27 mouse cellular contexts compared by ENCODE assay signal in genomic region chr1:63965446-63965845, GRCm38 (mm10).
DNase-seq lines count a peak whose midpoint lies in the region; ATAC-seq and TF ChIP-seq lines count a peak whose summit lies in the region.
"Had no signal": no experiment of that assay in that cellular context is flagged by ENCODE, and none has a peak within 500 bp of the region (broad histone marks: within the 10 kb centered on the region; RNA-seq: fewer than 3 reads in every experiment).

No protein-coding gene starts in this region.

- no peak for TF ChIP-seq POLR2A in cortical plate, adult 2 months (IDR thresholded peaks at IDR 0.05; ENCODE audit: extremely low read depth, insufficient read depth, low read length)

- no peak for TF ChIP-seq CTCF in forebrain, postnatal 0 days (IDR thresholded peaks at IDR 0.05; ENCODE audit: low read depth)
- no peak for TF ChIP-seq CTCF in left cerebral cortex, adult 2 months (IDR thresholded peaks at IDR 0.05)
- no peak for TF ChIP-seq CTCF in cortical plate, adult 2 months (IDR thresholded peaks at IDR 0.05; ENCODE audit: extremely low read depth, insufficient read depth, low read length)

- peak overlapping the region; percentile 54; the same call in 1 of the 2 replicates for H3K27ac ChIP-seq in forebrain, postnatal 0 days (ENCODE audit: low read depth, low read length)
- no peak overlapping the region for H3K27ac ChIP-seq in forebrain, embryonic 11.5 days (ENCODE audit: low read depth, low read length)
- H3K27ac ChIP-seq in left cerebral cortex, adult 2 months, result peak overlapping the region; percentile 55; the same call in 1 of the 2 replicates
- H3K27ac ChIP-seq in cortical plate, adult 2 months (ENCODE audit: insufficient read depth, low read length), result peak overlapping the region; percentile 71
- H3K27ac ChIP-seq: embryonic facial prominence, embryonic 13.5 days; embryonic facial prominence, embryonic 15.5 days; forebrain, embryonic 10.5 days; forebrain, embryonic 13.5 days; forebrain, embryonic 15.5 days had no signal

- no peak overlapping the region for H3K9ac ChIP-seq in forebrain, postnatal 0 days
- H3K9ac ChIP-seq in forebrain, embryonic 11.5 days (ENCODE audit: low read length), result no peak overlapping the region
- H3K9ac ChIP-seq: embryonic facial prominence, embryonic 13.5 days; embryonic facial prominence, embryonic 15.5 days; forebrain, embryonic 13.5 days; forebrain, embryonic 15.5 days had no signal

- no peaks in the 10 kb centered on the region for H3K36me3 ChIP-seq in forebrain, postnatal 0 days (ENCODE audit: insufficient read depth)
- no peaks in the 10 kb centered on the region for H3K36me3 ChIP-seq in forebrain, embryonic 11.5 days (ENCODE audit: control insufficient read depth, insufficient read depth, low read length)
- H3K36me3 ChIP-seq: embryonic facial prominence, embryonic 13.5 days; embryonic facial prominence, embryonic 15.5 days; forebrain, embryonic 10.5 days; forebrain, embryonic 15.5 days; G1E had no signal

- no peaks in the 10 kb centered on the region for H3K9me3 ChIP-seq in forebrain, postnatal 0 days (ENCODE audit: low read length)
- no peaks in the 10 kb centered on the region for H3K9me3 ChIP-seq in forebrain, embryonic 11.5 days (ENCODE audit: control insufficient read depth, low read length)
- H3K9me3 ChIP-seq: embryonic facial prominence, embryonic 13.5 days; embryonic facial prominence, embryonic 15.5 days; forebrain, embryonic 10.5 days; forebrain, embryonic 13.5 days; forebrain, embryonic 15.5 days; G1E had no signal

- H3K4me2 ChIP-seq in forebrain, postnatal 0 days (ENCODE audit: low read depth), result no peak overlapping the region
- no peak overlapping the region for H3K4me2 ChIP-seq in forebrain, embryonic 11.5 days (ENCODE audit: low read depth, low read length, severe bottlenecking)
- H3K4me2 ChIP-seq: embryonic facial prominence, embryonic 13.5 days; embryonic facial prominence, embryonic 15.5 days; forebrain, embryonic 13.5 days; forebrain, embryonic 15.5 days had no signal

- no peaks in the 10 kb centered on the region for H3K27me3 ChIP-seq in forebrain, postnatal 0 days (ENCODE audit: insufficient read depth, low read length)
- no peaks in the 10 kb centered on the region for H3K27me3 ChIP-seq in forebrain, embryonic 11.5 days (ENCODE audit: control insufficient read depth, insufficient read depth, low read length)
- H3K27me3 ChIP-seq: CH12.LX; embryonic facial prominence, embryonic 13.5 days; embryonic facial prominence, embryonic 15.5 days; forebrain, embryonic 13.5 days; forebrain, embryonic 15.5 days had no signal

- peak; percentile 25; the same call in 1 of the 2 replicates for ATAC-seq in forebrain, postnatal 0 days
- no peak for ATAC-seq in forebrain, embryonic 11.5 days (replicated peaks; ENCODE audit: low FRiP score)
- ATAC-seq: CD4-positive, CD25-positive, alpha-beta regulatory T cell, adult 4 months; forebrain, embryonic 13.5 days; forebrain, embryonic 15.5 days had no signal

- intact Hi-C loops in left cerebral cortex, adult 2 months (cut with DNase I), result loop anchor here (1.0 to 5.0 kb wide), 2 partner anchors 72 to 153 kb away; no protein-coding TSS in a partner anchor
- intact Hi-C loops in left cerebral cortex, postnatal 4 days (cut with DNase I), result no loop called here

- no peak overlapping the region for H3K4me3 ChIP-seq in forebrain, postnatal 0 days (ENCODE audit: low read depth, low read length)
- H3K4me3 ChIP-seq in forebrain, embryonic 11.5 days (ENCODE audit: low read depth, low read length), result no peak overlapping the region
- no peak overlapping the region for H3K4me3 ChIP-seq in left cerebral cortex, adult 2 months
- no peak overlapping the region for H3K4me3 ChIP-seq in cortical plate, adult 2 months (ENCODE audit: insufficient read depth, low read length)
- H3K4me3 ChIP-seq: embryonic facial prominence, embryonic 13.5 days; embryonic facial prominence, embryonic 15.5 days; erythroblast, embryonic 14.5 days; forebrain, embryonic 10.5 days; forebrain, embryonic 13.5 days; forebrain, embryonic 15.5 days had no signal

- DNase-seq in forebrain, postnatal 0 days, result no peak
- no peak for DNase-seq in forebrain, embryonic 11.5 days (ENCODE audit: low spot score)
- peak; percentile 39 for DNase-seq in layer of hippocampus, adult 9-10 months (ENCODE audit: low spot score)
- DNase-seq in layer of hippocampus, adult 8-10 months (ENCODE audit: low spot score in 2 of 2), result no peak
- no peak for DNase-seq in left cerebral cortex, adult 2 months (ENCODE audit: extremely low spot score in 1 of 2, low spot score in 2 of 2)
- DNase-seq in left cerebral cortex, postnatal 4 days, result no peak
- DNase-seq in neural tube, embryonic 10.5 days (ENCODE audit: extremely low spot score, low spot score), result no peak
- DNase-seq: adrenal gland, adult 2 months; adrenal gland, postnatal 10 days; adrenal gland, postnatal 25 days; B cell, adult 2 months; cerebellum, adult 11-12 months; cerebellum, adult 2 months; cerebellum, adult 9-10 months; cerebellum, postnatal 10 days; cerebellum, postnatal 25 days; embryo, embryonic 11 days had no signal

- H3K4me1 ChIP-seq in forebrain, postnatal 0 days (ENCODE audit: insufficient read depth), result no peaks in the 10 kb centered on the region
- H3K4me1 ChIP-seq in forebrain, embryonic 11.5 days (replicated peaks; ENCODE audit: control insufficient read depth, insufficient read depth, low read length), result no peaks in the 10 kb centered on the region
- H3K4me1 ChIP-seq in cortical plate, adult 2 months (ENCODE audit: control insufficient read depth, insufficient read depth, low read length), result peaks cover 4% of the 10 kb centered on the region; the same call in 1 of the 2 replicates
- H3K4me1 ChIP-seq: embryonic facial prominence, embryonic 13.5 days; embryonic facial prominence, embryonic 15.5 days; forebrain, embryonic 10.5 days; forebrain, embryonic 13.5 days; forebrain, embryonic 15.5 days had no signal
